Mouse (Mus musculus): ENCODE measurements around the gene Nodal.

- TF ChIP-seq CTCF (IDR thresholded peaks at IDR 0.05; ENCODE audit: borderline replicate concordance, extremely low read depth, insufficient read depth, insufficient read length) (no peak), POLR2A (IDR thresholded peaks at IDR 0.05; ENCODE audit: borderline replicate concordance, extremely low read depth, insufficient read depth, insufficient read length, poor library complexity, severe bottlenecking) (no peak)
Measured at GRCm38 (mm10) chr10:61374076-61374475, 43.7 kb upstream of the Nodal start.

All from brain, embryonic 14.5 days (tissue).